Mouse (Mus musculus): Measurements from ENCODE around the gene Yif1a. TPM values are rescaled to one million over a fixed set of nuclear protein-coding genes. Genes with fewer than 3 reads are reported as not detected.

Gene Yif1a
- polyA plus RNA-seq (2014; fragmentation: Nextera tagmentation; extraction: Ambion mirVana), result 75.6 and 81.3 TPM in 2 replicates

DNA sequence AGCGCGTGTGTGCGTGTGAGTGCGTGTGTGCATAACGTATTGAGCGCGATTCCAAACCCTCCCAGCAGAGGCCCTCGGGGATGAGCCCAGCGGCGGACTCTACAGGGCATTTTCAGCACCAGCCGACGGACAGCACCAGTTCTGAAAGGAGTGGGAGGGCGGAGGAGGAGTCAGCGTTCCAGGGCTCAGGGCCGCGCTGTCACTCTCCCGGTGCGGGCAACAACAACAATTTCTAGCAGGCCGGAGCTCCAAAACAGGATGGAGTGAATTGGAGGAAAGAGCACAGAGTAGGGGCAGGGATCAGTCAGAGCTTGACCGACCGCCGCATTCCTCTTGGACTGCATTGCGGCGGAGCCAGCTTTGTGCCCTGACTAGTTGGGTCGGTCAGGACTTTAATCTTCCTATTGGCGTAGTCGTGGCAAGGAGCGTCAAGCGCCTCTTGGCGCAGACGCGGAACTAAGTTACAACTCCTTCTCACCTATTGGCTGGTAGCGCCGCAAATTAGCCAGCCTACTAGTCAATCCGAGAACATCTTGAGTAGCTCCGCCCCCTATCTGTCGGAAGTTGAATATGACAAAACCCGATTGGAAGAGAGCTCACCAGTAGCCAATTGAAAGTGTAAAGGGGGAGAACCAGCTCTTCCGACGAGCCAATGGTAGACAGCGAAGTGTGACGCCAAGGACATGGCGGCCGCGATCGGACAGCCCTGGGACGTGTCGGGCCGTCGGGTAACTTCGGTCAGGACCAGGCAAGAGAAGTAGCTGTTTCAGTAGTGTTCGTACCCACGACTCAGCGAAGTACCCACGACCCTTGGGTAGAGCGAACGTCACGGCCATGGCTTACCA lies at the start of gene Yif1a:
Yif1a (plus strand) TSS at position 655 of the 845 bp plus-strand sequence.
- Histone ChIP-seq H3K36me3 (ENCODE audit: control insufficient read depth, insufficient read depth, low read length) (no peaks in the 10 kb centered on the region), H3K4me3 (ENCODE audit: low read depth, low read length) (peak within 1 kb of the TSS; percentile 90), H3K9ac (ENCODE audit: low read depth, low read length) (peak within 1 kb of the TSS; percentile 69), H3K4me2 (replicated peaks; ENCODE audit: low read depth, low read length) (peak within 1 kb of the TSS; percentile 66), H3K4me1 (replicated peaks; ENCODE audit: control insufficient read depth, insufficient read depth, low read length) (peaks cover 7% of the 10 kb centered on the region), H3K27me3 (ENCODE audit: control insufficient read depth, insufficient read depth, low read length) (peaks cover 33% of the 10 kb centered on the region), H3K27ac (ENCODE audit: low read depth, low read length) (peak within 1 kb of the TSS; percentile 66), H3K9me3 (ENCODE audit: control insufficient read depth, low read length) (no peaks in the 10 kb centered on the region)
- peak; percentile 95 for ATAC-seq (ENCODE audit: low FRiP score)
- peak; percentile 94 for DNase-seq (ENCODE audit: low spot score)
- under 1% methylated on average over 58 of the region's 58 CpGs for WGBS

DNA sequence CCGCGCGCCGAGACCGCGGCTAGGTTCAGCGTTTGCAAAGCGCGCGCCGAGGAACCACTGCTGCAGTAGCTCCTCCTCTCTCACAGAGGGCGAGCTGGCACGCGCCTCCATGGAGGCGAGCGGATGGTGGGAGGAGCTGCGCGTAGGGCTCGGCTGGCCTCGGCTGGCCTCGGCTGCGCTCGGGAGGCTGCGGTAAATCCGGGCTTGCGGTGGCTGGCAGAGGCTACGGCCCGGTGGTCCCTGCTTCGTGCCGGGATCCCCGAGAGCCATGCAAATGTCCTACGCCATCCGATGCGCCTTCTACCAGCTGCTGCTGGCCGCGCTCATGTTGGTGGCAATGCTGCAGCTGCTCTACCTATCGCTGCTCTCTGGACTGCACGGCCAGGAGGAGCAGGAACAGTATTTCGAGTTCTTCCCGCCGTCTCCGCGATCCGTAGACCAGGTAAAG lies 49.6 kb upstream of the Yif1a start, which contains the start of the genes B4gat1 and AC124502.3:
B4gat1 (plus strand) TSS at position 118 of the 448 bp plus-strand sequence.
AC124502.3 (plus strand) TSS at position 183 of the 448 bp plus-strand sequence.
- peak within 1 kb of the TSS; percentile 89 for H3K9ac ChIP-seq (ENCODE audit: low read depth, low read length)
- WGBS, result under 1% methylated on average over 44 of the region's 44 CpGs
- ATAC-seq (ENCODE audit: low FRiP score), result peak; percentile 89

DNA sequence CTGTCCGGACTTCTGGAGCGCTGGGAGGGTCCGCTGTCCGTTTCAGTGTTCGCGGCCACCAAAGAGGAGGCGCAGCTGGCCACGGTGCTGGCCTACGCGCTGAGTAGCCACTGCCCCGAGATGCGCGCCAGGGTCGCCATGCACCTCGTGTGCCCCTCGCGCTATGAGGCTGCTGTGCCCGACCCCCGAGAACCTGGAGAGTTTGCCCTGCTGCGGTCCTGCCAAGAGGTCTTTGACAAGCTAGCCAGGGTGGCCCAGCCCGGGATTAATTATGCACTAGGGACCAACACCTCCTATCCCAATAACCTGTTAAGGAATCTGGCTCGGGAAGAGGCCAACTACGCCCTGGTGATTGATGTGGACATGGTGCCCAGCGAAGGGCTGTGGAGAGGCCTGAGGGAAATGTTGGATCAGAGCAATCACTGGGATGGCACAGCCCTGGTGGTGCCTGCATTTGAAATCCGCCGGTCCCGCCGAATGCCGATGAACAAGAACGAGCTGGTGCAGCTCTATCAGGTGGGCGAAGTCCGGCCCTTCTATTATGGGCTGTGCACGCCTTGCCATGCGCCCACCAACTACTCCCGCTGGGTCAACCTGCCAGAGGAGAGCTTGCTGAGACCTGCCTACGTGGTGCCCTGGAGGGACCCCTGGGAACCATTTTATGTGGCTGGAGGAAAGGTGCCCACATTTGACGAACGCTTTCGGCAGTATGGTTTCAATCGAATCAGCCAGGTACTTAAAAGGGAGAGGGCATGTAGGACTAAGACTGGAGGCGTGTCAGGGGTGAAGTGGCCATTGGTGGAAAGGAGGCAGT lies 48.8 kb upstream of the Yif1a start:
- Histone ChIP-seq H3K4me2 (replicated peaks; ENCODE audit: low read depth, low read length) (peak overlapping the region; percentile 99), H3K27me3 (ENCODE audit: control insufficient read depth, insufficient read depth, low read length) (no peaks in the 10 kb centered on the region), H3K27ac (ENCODE audit: low read depth, low read length) (peak overlapping the region; percentile 76), H3K4me1 (replicated peaks; ENCODE audit: control insufficient read depth, insufficient read depth, low read length) (peaks cover 3% of the 10 kb centered on the region; the same call in 1 of the 2 replicates), H3K36me3 (ENCODE audit: control insufficient read depth, insufficient read depth, low read length) (no peaks in the 10 kb centered on the region), H3K9ac (ENCODE audit: low read depth, low read length) (peak overlapping the region; percentile 89), H3K4me3 (ENCODE audit: low read depth, low read length) (peak overlapping the region; percentile 78), H3K9me3 (ENCODE audit: control insufficient read depth, low read length) (no peaks in the 10 kb centered on the region)
- DNase-seq (ENCODE audit: low spot score) (no peak), ATAC-seq (ENCODE audit: low FRiP score) (no peak)
- WGBS, result 14% methylated on average over 41 of the region's 41 CpGs

More for the DNA sequence above, 49.6 kb upstream of the Yif1a start, which contains the start of the genes B4gat1 and AC124502.3:
- Histone ChIP-seq H3K36me3 (ENCODE audit: control insufficient read depth, insufficient read depth, low read length) (no peaks in the 10 kb centered on the region), H3K27me3 (ENCODE audit: control insufficient read depth, insufficient read depth, low read length) (no peaks in the 10 kb centered on the region), H3K4me1 (replicated peaks; ENCODE audit: control insufficient read depth, insufficient read depth, low read length) (peaks cover 3% of the 10 kb centered on the region; the same call in 1 of the 2 replicates), H3K4me3 (ENCODE audit: low read depth, low read length) (peak within 1 kb of the TSS; percentile 78), H3K9me3 (ENCODE audit: control insufficient read depth, low read length) (no peaks in the 10 kb centered on the region), H3K27ac (ENCODE audit: low read depth, low read length) (peak within 1 kb of the TSS; percentile 76), H3K4me2 (replicated peaks; ENCODE audit: low read depth, low read length) (peak within 1 kb of the TSS; percentile 99)
- peak; percentile 92 for DNase-seq (ENCODE audit: low spot score)

GRCm38 (mm10) chr19:5040862-5041523 lies 47.3 kb upstream of the Yif1a start, which contains the start of gene Brms1:
TSS of gene Brms1 (plus strand) at chr19:5041354.
- H3K27me3 ChIP-seq (ENCODE audit: control insufficient read depth, insufficient read depth, low read length), result no peaks in the 10 kb centered on the region
- H3K4me3 ChIP-seq (ENCODE audit: low read depth, low read length), result peak within 1 kb of the TSS; percentile 78
- H3K36me3 ChIP-seq (ENCODE audit: control insufficient read depth, insufficient read depth, low read length), result no peaks in the 10 kb centered on the region
- DNase-seq (ENCODE audit: low spot score), result peak; percentile 98
- H3K27ac ChIP-seq (ENCODE audit: low read depth, low read length), result peak within 1 kb of the TSS; percentile 56
- H3K4me2 ChIP-seq (replicated peaks; ENCODE audit: low read depth, low read length), result peak within 1 kb of the TSS; percentile 99
- 8% methylated on average over 40 of the region's 40 CpGs for WGBS
- H3K9ac ChIP-seq (ENCODE audit: low read depth, low read length), result peak within 1 kb of the TSS; percentile 86
- H3K9me3 ChIP-seq (ENCODE audit: control insufficient read depth, low read length), result no peaks in the 10 kb centered on the region
- peaks cover 3% of the 10 kb centered on the region; the same call in 1 of the 2 replicates for H3K4me1 ChIP-seq (replicated peaks; ENCODE audit: control insufficient read depth, insufficient read depth, low read length)
- peak; percentile 79 for ATAC-seq (ENCODE audit: low FRiP score)

DNA sequence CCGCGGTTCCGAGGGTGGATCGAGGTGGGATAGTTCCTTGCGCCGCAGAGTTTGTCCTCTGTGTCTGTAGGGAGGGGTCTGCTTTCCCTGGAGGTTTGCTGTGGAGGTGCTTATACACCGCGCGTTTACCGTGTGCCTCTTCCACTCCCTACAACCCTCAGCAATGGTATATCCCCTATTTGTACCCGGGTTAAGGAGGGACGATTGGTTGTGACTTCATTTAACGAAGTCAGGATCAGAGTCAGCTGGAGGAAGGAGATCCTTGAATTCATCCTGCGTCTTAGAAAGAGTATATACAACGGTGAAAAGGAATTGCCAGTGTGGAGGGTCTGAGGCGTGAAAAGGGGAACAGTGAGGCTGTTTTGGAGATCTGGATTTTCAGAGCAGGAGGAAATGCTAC lies 46.8 kb upstream of the Yif1a start:
- peaks cover 3% of the 10 kb centered on the region; the same call in 1 of the 2 replicates for H3K36me3 ChIP-seq (ENCODE audit: control insufficient read depth, insufficient read depth, low read length)
- ATAC-seq (ENCODE audit: low FRiP score) (peak; percentile 1; the same call in 1 of the 2 replicates), DNase-seq (ENCODE audit: low spot score) (no peak)
- H3K4me2 ChIP-seq (replicated peaks; ENCODE audit: low read depth, low read length), result peak overlapping the region; percentile 99
- peak overlapping the region; percentile 86 for H3K9ac ChIP-seq (ENCODE audit: low read depth, low read length)
- WGBS, result 2% methylated on average over 16 of the region's 16 CpGs
- no peaks in the 10 kb centered on the region for H3K9me3 ChIP-seq (ENCODE audit: control insufficient read depth, low read length)
- peak overlapping the region; percentile 56 for H3K27ac ChIP-seq (ENCODE audit: low read depth, low read length)
- H3K27me3 ChIP-seq (ENCODE audit: control insufficient read depth, insufficient read depth, low read length), result no peaks in the 10 kb centered on the region
- H3K4me3 ChIP-seq (ENCODE audit: low read depth, low read length), result peak overlapping the region; percentile 78
- peaks cover 3% of the 10 kb centered on the region; the same call in 1 of the 2 replicates for H3K4me1 ChIP-seq (replicated peaks; ENCODE audit: control insufficient read depth, insufficient read depth, low read length)

- H3K4me1 ChIP-seq (replicated peaks; ENCODE audit: control insufficient read depth, insufficient read depth, low read length), result no peaks in the 10 kb centered on the region; the same call in 1 of the 2 replicates
- no peaks in the 10 kb centered on the region for H3K9me3 ChIP-seq (ENCODE audit: control insufficient read depth, low read length)
- ATAC-seq (ENCODE audit: low FRiP score), result no peak
- no peak overlapping the region for H3K27ac ChIP-seq (ENCODE audit: low read depth, low read length)
- H3K27me3 ChIP-seq (ENCODE audit: control insufficient read depth, insufficient read depth, low read length), result peaks cover 2% of the 10 kb centered on the region; the same call in 1 of the 2 replicates
- H3K9ac ChIP-seq (ENCODE audit: low read depth, low read length), result no peak overlapping the region
- H3K4me3 ChIP-seq (ENCODE audit: low read depth, low read length), result no peak overlapping the region
- WGBS, result 75% methylated on average over 4 of the region's 4 CpGs
- H3K4me2 ChIP-seq (replicated peaks; ENCODE audit: low read depth, low read length), result no peak overlapping the region
- peaks cover 4% of the 10 kb centered on the region; the same call in 1 of the 2 replicates for H3K36me3 ChIP-seq (ENCODE audit: control insufficient read depth, insufficient read depth, low read length)
- no peak for DNase-seq (ENCODE audit: low spot score)
These were observed 42.8 kb upstream of the Yif1a start for GRCm38 (mm10) chr19:5045531-5045930.

DNA sequence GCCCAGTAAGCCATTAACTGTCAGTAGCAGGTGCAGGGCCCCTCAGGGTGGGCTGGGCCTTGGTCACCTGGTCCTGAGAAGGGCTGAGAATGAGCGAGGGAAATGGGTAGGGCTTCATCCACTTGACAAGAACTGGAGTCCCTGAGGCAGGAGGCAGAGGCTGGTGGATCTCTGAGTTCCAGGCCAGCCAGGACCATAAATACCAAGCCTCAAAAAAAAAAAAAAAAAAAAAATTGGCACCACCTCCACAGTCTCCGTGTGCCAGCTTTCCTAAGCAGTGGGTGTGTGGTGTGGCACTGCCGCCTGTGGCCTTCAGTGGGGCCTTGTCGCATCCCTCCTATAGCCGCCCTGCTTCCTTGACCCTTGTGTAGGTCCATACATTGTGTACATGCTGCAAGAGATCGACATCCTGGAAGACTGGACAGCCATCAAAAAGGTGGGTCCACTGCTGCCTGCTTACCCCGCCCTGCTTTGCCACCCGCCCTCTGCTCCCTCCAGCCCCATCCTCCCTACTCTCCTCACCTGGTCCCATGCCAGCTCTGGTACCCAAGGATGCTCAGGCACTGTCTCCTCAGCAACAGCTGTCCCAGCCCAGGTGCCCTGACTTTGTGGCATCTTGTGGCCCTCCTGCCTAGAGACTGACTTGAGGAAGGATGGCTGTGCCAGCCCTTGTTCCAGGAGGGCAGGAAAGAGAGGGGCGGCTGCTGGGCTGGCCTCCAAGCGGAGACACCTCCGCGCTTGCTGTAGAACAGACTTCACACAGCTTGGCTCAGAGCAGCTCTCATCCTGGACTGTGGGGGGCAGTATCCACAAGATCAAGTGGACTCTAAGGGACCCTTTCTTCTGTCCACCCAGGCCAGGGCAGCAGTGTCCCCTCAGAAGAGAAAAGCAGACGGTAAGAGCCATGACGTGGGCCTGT lies 39.9 kb upstream of the Yif1a start:
- Histone ChIP-seq H3K4me3 (ENCODE audit: low read depth, low read length) (no peak overlapping the region), H3K9ac (ENCODE audit: low read depth, low read length) (no peak overlapping the region), H3K27ac (ENCODE audit: low read depth, low read length) (no peak overlapping the region), H3K9me3 (ENCODE audit: control insufficient read depth, low read length) (no peaks in the 10 kb centered on the region), H3K4me2 (replicated peaks; ENCODE audit: low read depth, low read length) (no peak overlapping the region), H3K27me3 (ENCODE audit: control insufficient read depth, insufficient read depth, low read length) (peaks cover 27% of the 10 kb centered on the region), H3K4me1 (replicated peaks; ENCODE audit: control insufficient read depth, insufficient read depth, low read length) (no peaks in the 10 kb centered on the region), H3K36me3 (ENCODE audit: control insufficient read depth, insufficient read depth, low read length) (peaks cover 4% of the 10 kb centered on the region; the same call in 1 of the 2 replicates)
- no peak for DNase-seq (ENCODE audit: low spot score)
- WGBS, result 87% methylated on average over 14 of the region's 14 CpGs
- ATAC-seq (ENCODE audit: low FRiP score), result no peak
